Mouse (Mus musculus): ENCODE data around the gene Col5a1. TPM values are rescaled to one million over a fixed set of nuclear protein-coding genes. Genes with fewer than 3 reads are reported as not detected.

Gene Col5a1
- polyA plus RNA-seq, 1 experiment from 2014 or later: 21.7 TPM

GRCm38 (mm10) chr2:27990430-27991211, 104.4 kb downstream of the Col5a1 start:
- WGBS: 65% methylated on average over 13 of the region's 13 CpGs
- no peak overlapping the region for H3K27ac ChIP-seq
- peaks cover 13% of the 10 kb centered on the region; the same call in 1 of the 2 replicates for H3K4me1 ChIP-seq
- H3K4me2 ChIP-seq: no peak overlapping the region
- H3K36me3 ChIP-seq (replicated peaks): no peaks in the 10 kb centered on the region; the same call in 1 of the 2 replicates
- no peak overlapping the region for H3K4me3 ChIP-seq (replicated peaks)
- ATAC-seq (ENCODE audit: low FRiP score): no peak
- no peak overlapping the region for H3K9ac ChIP-seq
- H3K27me3 ChIP-seq: no peaks in the 10 kb centered on the region
- H3K9me3 ChIP-seq: no peaks in the 10 kb centered on the region

- Histone ChIP-seq H3K27ac (no peak overlapping the region), H3K27me3 (no peaks in the 10 kb centered on the region), H3K9me3 (no peaks in the 10 kb centered on the region), H3K4me1 (peaks cover 13% of the 10 kb centered on the region; the same call in 1 of the 2 replicates), H3K36me3 (replicated peaks) (0 out of 2 replicates have a peak, but pooled peaks cover 2% of the 10 kb centered on the region), H3K4me2 (no peak overlapping the region), H3K4me3 (replicated peaks) (no peak overlapping the region), H3K9ac (no peak overlapping the region)
- ATAC-seq (ENCODE audit: low FRiP score): no peak
- WGBS: 57% methylated on average over 5 of the region's 5 CpGs
Observed at GRCm38 (mm10) chr2:27993416-27993815, 107.2 kb downstream of the Col5a1 start.

DNA sequence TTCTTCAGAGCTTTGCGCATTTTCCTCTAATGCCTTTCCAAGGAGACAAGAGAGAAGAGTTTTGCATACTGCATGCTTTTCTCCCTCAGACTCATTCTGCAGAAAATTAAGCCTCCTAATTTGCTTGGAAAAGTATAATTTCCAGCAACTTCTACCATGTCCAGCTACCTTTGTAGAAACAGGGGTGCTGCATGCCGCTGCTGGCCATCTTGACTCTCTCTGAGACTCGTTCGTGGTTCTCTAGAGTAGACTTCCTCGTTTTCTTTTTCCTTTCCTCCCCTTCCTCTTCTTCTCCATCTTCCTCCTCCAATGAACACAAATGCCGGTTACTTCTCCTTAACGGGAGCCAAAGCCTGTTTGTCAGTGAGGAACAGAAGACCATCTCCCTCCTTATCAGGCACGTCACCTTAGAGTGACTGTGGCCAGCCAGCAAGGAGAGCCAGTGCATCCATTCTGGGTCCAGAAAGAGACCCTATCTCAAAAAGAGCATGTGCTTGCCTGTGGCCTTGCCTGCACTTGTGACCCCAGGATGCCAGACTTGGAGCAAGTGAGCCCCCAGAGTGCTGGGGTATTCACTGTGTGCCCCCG, 113.9 kb downstream of the Col5a1 start:
- Histone ChIP-seq H3K4me3 (replicated peaks) (no peak overlapping the region), H3K27ac (no peak overlapping the region), H3K27me3 (no peaks in the 10 kb centered on the region), H3K36me3 (replicated peaks) (0 out of 2 replicates have a peak, but pooled peaks cover 2% of the 10 kb centered on the region), H3K4me2 (no peak overlapping the region), H3K9ac (no peak overlapping the region), H3K4me1 (no peaks in the 10 kb centered on the region; the same call in 1 of the 2 replicates), H3K9me3 (no peaks in the 10 kb centered on the region)
- no peak for ATAC-seq (ENCODE audit: low FRiP score)
- 90% methylated on average over 9 of the region's 9 CpGs for WGBS

- Histone ChIP-seq H3K4me1 (no peaks in the 10 kb centered on the region; the same call in 1 of the 2 replicates), H3K4me3 (replicated peaks) (no peak overlapping the region), H3K9ac (no peak overlapping the region), H3K9me3 (no peaks in the 10 kb centered on the region), H3K36me3 (replicated peaks) (0 out of 2 replicates have a peak, but pooled peaks cover 2% of the 10 kb centered on the region), H3K4me2 (no peak overlapping the region), H3K27me3 (no peaks in the 10 kb centered on the region), H3K27ac (no peak overlapping the region)
- 77% methylated on average over 3 of the region's 3 CpGs for WGBS
- no peak for ATAC-seq (ENCODE audit: low FRiP score)
Observed at GRCm38 (mm10) chr2:28000660-28001059, 114.4 kb downstream of the Col5a1 start.

GRCm38 (mm10) chr2:28001206-28001605, 115.0 kb downstream of the Col5a1 start:
- WGBS: 88% methylated on average over 11 of the region's 11 CpGs
- Histone ChIP-seq H3K4me2 (no peak overlapping the region), H3K27ac (0 out of 2 replicates have a peak overlapping the region, but pooled peaks have one; percentile 10), H3K9ac (no peak overlapping the region), H3K36me3 (replicated peaks) (0 out of 2 replicates have a peak, but pooled peaks cover 2% of the 10 kb centered on the region), H3K4me1 (no peaks in the 10 kb centered on the region), H3K27me3 (no peaks in the 10 kb centered on the region), H3K9me3 (no peaks in the 10 kb centered on the region), H3K4me3 (replicated peaks) (no peak overlapping the region)
- no peak for ATAC-seq (ENCODE audit: low FRiP score)

DNA sequence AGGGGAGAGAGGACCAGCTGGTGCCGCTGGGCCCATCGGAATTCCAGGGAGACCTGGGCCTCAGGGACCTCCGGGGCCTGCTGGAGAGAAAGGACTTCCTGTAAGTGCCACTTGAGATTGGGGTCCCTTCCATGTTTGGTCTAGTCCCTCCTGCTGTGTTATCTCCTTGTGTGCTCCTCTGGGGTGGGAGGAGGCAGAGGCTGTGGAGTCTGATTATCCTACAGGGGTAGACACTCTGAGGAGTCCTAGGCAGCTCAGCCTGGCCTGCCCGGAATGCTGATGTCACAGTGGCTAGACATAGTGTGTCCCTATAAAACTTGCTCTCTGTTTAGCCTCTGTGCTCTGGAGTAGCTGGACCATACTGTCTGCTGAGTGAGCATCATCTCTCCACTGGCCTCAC, 119.0 kb downstream of the Col5a1 start:
- no peak overlapping the region for H3K9ac ChIP-seq
- no peak overlapping the region for H3K27ac ChIP-seq
- H3K4me3 ChIP-seq (replicated peaks): no peak overlapping the region
- no peaks in the 10 kb centered on the region for H3K27me3 ChIP-seq
- ATAC-seq (ENCODE audit: low FRiP score): no peak
- no peaks in the 10 kb centered on the region for H3K9me3 ChIP-seq
- 91% methylated on average over 4 of the region's 4 CpGs for WGBS
- peaks cover 12% of the 10 kb centered on the region for H3K4me1 ChIP-seq
- H3K4me2 ChIP-seq: no peak overlapping the region
- H3K36me3 ChIP-seq (replicated peaks): no peaks in the 10 kb centered on the region

DNA sequence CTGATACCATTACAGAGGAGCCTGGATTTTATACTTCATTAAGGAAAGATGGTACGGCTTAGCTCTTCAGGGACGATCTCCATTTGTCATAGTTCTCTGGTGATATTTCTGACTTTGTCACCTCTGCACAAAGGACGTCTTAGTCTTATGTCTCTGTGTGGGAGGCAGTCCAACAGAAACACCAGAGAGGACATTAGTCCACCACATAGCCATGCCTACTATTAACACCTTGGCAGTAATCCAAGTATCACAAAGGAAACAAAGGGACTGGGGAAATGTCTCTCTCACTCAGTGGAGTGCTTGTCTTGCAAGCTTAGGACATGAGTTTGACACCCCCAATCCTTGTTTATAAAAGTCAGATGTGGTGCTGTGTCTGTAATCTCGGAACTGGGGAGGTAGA, 122.0 kb downstream of the Col5a1 start:
- Histone ChIP-seq H3K27ac (no peak overlapping the region), H3K36me3 (replicated peaks) (no peaks in the 10 kb centered on the region), H3K4me2 (no peak overlapping the region), H3K9me3 (no peaks in the 10 kb centered on the region), H3K27me3 (no peaks in the 10 kb centered on the region), H3K9ac (no peak overlapping the region), H3K4me3 (replicated peaks) (no peak overlapping the region), H3K4me1 (peaks cover 12% of the 10 kb centered on the region)
- WGBS: 68% methylated on average over 4 of the region's 4 CpGs
- ATAC-seq (ENCODE audit: low FRiP score): no peak

GRCm38 (mm10) chr2:28012367-28012766, 126.1 kb downstream of the Col5a1 start:
- H3K27me3 ChIP-seq: no peaks in the 10 kb centered on the region
- no peak overlapping the region for H3K4me2 ChIP-seq
- H3K27ac ChIP-seq: peak overlapping the region; percentile 10; the same call in 1 of the 2 replicates
- H3K9me3 ChIP-seq: no peaks in the 10 kb centered on the region
- no peak overlapping the region for H3K4me3 ChIP-seq (replicated peaks)
- H3K36me3 ChIP-seq (replicated peaks): 0 out of 2 replicates have a peak, but pooled peaks cover 8% of the 10 kb centered on the region
- no peak overlapping the region for H3K9ac ChIP-seq
- ATAC-seq (ENCODE audit: low FRiP score): no peak
- WGBS: 73% methylated on average over 3 of the region's 3 CpGs
- peaks cover 12% of the 10 kb centered on the region for H3K4me1 ChIP-seq

- Histone ChIP-seq H3K27me3 (no peaks in the 10 kb centered on the region), H3K9ac (no peak overlapping the region), H3K9me3 (no peaks in the 10 kb centered on the region), H3K4me2 (no peak overlapping the region), H3K4me3 (replicated peaks) (no peak overlapping the region), H3K36me3 (replicated peaks) (0 out of 2 replicates have a peak, but pooled peaks cover 8% of the 10 kb centered on the region), H3K27ac (no peak overlapping the region), H3K4me1 (no peaks in the 10 kb centered on the region)
- WGBS: 93% methylated on average over 3 of the region's 3 CpGs
- no peak for ATAC-seq (ENCODE audit: low FRiP score)
Observed at GRCm38 (mm10) chr2:28014778-28015177, 128.6 kb downstream of the Col5a1 start.

GRCm38 (mm10) chr2:28024416-28024815, 138.2 kb downstream of the Col5a1 start:
- H3K4me3 ChIP-seq (replicated peaks): no peak overlapping the region
- H3K4me2 ChIP-seq: no peak overlapping the region
- H3K27me3 ChIP-seq: no peaks in the 10 kb centered on the region
- no peak overlapping the region for H3K27ac ChIP-seq
- 88% methylated on average over 6 of the region's 6 CpGs for WGBS
- H3K9ac ChIP-seq: no peak overlapping the region
- no peaks in the 10 kb centered on the region for H3K9me3 ChIP-seq
- ATAC-seq (ENCODE audit: low FRiP score): no peak
- H3K36me3 ChIP-seq (replicated peaks): peaks cover 10% of the 10 kb centered on the region; the same call in 1 of the 2 replicates
- no peaks in the 10 kb centered on the region for H3K4me1 ChIP-seq

- Histone ChIP-seq H3K27ac (no peak overlapping the region), H3K4me3 (replicated peaks) (no peak overlapping the region), H3K36me3 (replicated peaks) (peaks cover 10% of the 10 kb centered on the region; the same call in 1 of the 2 replicates), H3K4me2 (no peak overlapping the region), H3K4me1 (no peaks in the 10 kb centered on the region), H3K9me3 (no peaks in the 10 kb centered on the region), H3K27me3 (no peaks in the 10 kb centered on the region), H3K9ac (no peak overlapping the region)
- WGBS: 84% methylated on average over 4 of the region's 4 CpGs
- ATAC-seq (ENCODE audit: low FRiP score): no peak
Observed at GRCm38 (mm10) chr2:28025776-28026175, 139.6 kb downstream of the Col5a1 start.

- 82% methylated on average over 9 of the region's 9 CpGs for WGBS
- H3K4me1 ChIP-seq: no peaks in the 10 kb centered on the region
- no peaks in the 10 kb centered on the region for H3K27me3 ChIP-seq
- H3K4me3 ChIP-seq (replicated peaks): no peak overlapping the region
- no peak overlapping the region for H3K4me2 ChIP-seq
- no peak overlapping the region for H3K9ac ChIP-seq
- no peaks in the 10 kb centered on the region for H3K9me3 ChIP-seq
- peaks cover 8% of the 10 kb centered on the region; the same call in 1 of the 2 replicates for H3K36me3 ChIP-seq (replicated peaks)
- H3K27ac ChIP-seq: no peak overlapping the region
- no peak for ATAC-seq (ENCODE audit: low FRiP score)
Observed at GRCm38 (mm10) chr2:28031860-28032259, 145.6 kb downstream of the Col5a1 start.
